ENCODE assay signal across 18 mouse cellular contexts in genomic region chr12:70277071-70277939, GRCm38 (mm10). TPM values are rescaled to one million over a fixed set of nuclear protein-coding genes. Genes with fewer than 3 reads are reported as not detected.
DNase-seq lines count a peak whose midpoint lies in the region; ATAC-seq and TF ChIP-seq lines count a peak whose summit lies in the region.
"Had no signal": no experiment of that assay in that cellular context is flagged by ENCODE, and none has a peak within 500 bp of the region (broad histone marks: within the 10 kb centered on the region; RNA-seq: fewer than 3 reads in every experiment).

No protein-coding gene starts in this region.

- no peaks in the 10 kb centered on the region for H3K9me3 ChIP-seq in forebrain, embryonic 13.5 days (replicated peaks)
- no peaks in the 10 kb centered on the region for H3K9me3 ChIP-seq in forebrain, embryonic 11.5 days (ENCODE audit: control insufficient read depth, low read length)
- H3K9me3 ChIP-seq in CH12.LX (replicated peaks; ENCODE audit: low read length) = no peaks in the 10 kb centered on the region
- no peaks in the 10 kb centered on the region for H3K9me3 ChIP-seq in forebrain, embryonic 16.5 days (ENCODE audit: control insufficient read depth, low read length)
- H3K9me3 ChIP-seq in hindbrain, embryonic 11.5 days (ENCODE audit: control insufficient read depth, low read length) = no peaks in the 10 kb centered on the region
- H3K9me3 ChIP-seq: embryonic facial prominence, embryonic 12.5 days; heart, embryonic 12.5 days; hindbrain, embryonic 10.5 days; stomach, embryonic 15.5 days had no signal

- no peak overlapping the region for H3K9ac ChIP-seq in forebrain, embryonic 13.5 days
- H3K9ac ChIP-seq in forebrain, embryonic 11.5 days (ENCODE audit: low read length) = no peak overlapping the region
- H3K9ac ChIP-seq in liver, adult 2 months (ENCODE audit: low read depth, low read length) = no peak overlapping the region
- no peak overlapping the region for H3K9ac ChIP-seq in CH12.LX (ENCODE audit: insufficient read depth, low read depth)
- H3K9ac ChIP-seq in forebrain, embryonic 16.5 days (replicated peaks; ENCODE audit: low read depth, low read length) = no peak overlapping the region
- H3K9ac ChIP-seq in hindbrain, embryonic 11.5 days (ENCODE audit: low read depth, low read length) = no peak overlapping the region
- H3K9ac ChIP-seq: embryonic facial prominence, embryonic 12.5 days; heart, embryonic 12.5 days; stomach, embryonic 15.5 days had no signal

- dilution Hi-C loops in CH12.LX (cut with MboI; ENCODE audit: extremely low pct_ligation_motif_present, extremely low pct_unique_long_range_greater_than_20kb, low sequenced_read_pairs) = no loop called here

- TF ChIP-seq POLR2A in liver, adult 2 months (IDR thresholded peaks at IDR 0.05; ENCODE audit: extremely low read depth, insufficient read depth, low read length) = no peak
- no peak for TF ChIP-seq POLR2A in CH12.LX (IDR thresholded peaks at IDR 0.05; ENCODE audit: low read depth, low read length)

- peak; percentile 92 for ATAC-seq in forebrain, embryonic 13.5 days
- no peak for ATAC-seq in forebrain, embryonic 11.5 days (replicated peaks; ENCODE audit: low FRiP score)
- peak; percentile 90 for ATAC-seq in forebrain, embryonic 16.5 days
- no peak for ATAC-seq in hindbrain, embryonic 11.5 days (ENCODE audit: low FRiP score)
- ATAC-seq: CD4-positive, CD25-positive, alpha-beta regulatory T cell, adult 4 months; intestine, postnatal 0 days had no signal

- no peaks in the 10 kb centered on the region for H3K79me2 ChIP-seq in liver, adult 2 months (ENCODE audit: control insufficient read depth, insufficient read depth, low read length)
- H3K79me2 ChIP-seq in CH12.LX (replicated peaks; ENCODE audit: control insufficient read depth, extremely low read depth, insufficient read depth, poor library complexity, severe bottlenecking) = no peaks in the 10 kb centered on the region

- peak overlapping the region; percentile 49; the same call in 1 of the 2 replicates for H3K27ac ChIP-seq in forebrain, embryonic 13.5 days
- no peak overlapping the region; the same call in 1 of the 2 replicates for H3K27ac ChIP-seq in forebrain, embryonic 11.5 days (ENCODE audit: low read depth, low read length)
- no peak overlapping the region for H3K27ac ChIP-seq in liver, adult 2 months (replicated peaks; ENCODE audit: insufficient read depth, low read depth, low read length)
- H3K27ac ChIP-seq in CH12.LX (ENCODE audit: insufficient read depth, low read depth) = no peak overlapping the region
- H3K27ac ChIP-seq in forebrain, embryonic 16.5 days (ENCODE audit: low read length) = peak overlapping the region; percentile 72
- H3K27ac ChIP-seq in hindbrain, embryonic 11.5 days (ENCODE audit: low read depth, low read length) = no peak overlapping the region
- H3K27ac ChIP-seq: embryonic facial prominence, embryonic 12.5 days; hindbrain, embryonic 10.5 days; macrophage; stomach, embryonic 15.5 days had no signal

- H3K4me1 ChIP-seq in forebrain, embryonic 13.5 days = peaks cover 13% of the 10 kb centered on the region
- no peaks in the 10 kb centered on the region for H3K4me1 ChIP-seq in forebrain, embryonic 11.5 days (replicated peaks; ENCODE audit: control insufficient read depth, insufficient read depth, low read length)
- H3K4me1 ChIP-seq in liver, adult 2 months (ENCODE audit: control insufficient read depth, insufficient read depth, low read length) = no peaks in the 10 kb centered on the region
- H3K4me1 ChIP-seq in CH12.LX (ENCODE audit: control insufficient read depth in 1 of 2, insufficient read depth in 2 of 2) = peaks cover 0 to 4% of the 10 kb centered on the region in 2 experiments; a peak in 2 of 4 replicates
- H3K4me1 ChIP-seq in forebrain, embryonic 16.5 days (replicated peaks; ENCODE audit: control insufficient read depth, insufficient read depth, low read length) = peaks cover 9% of the 10 kb centered on the region; the same call in 1 of the 2 replicates
- H3K4me1 ChIP-seq in hindbrain, embryonic 11.5 days (replicated peaks; ENCODE audit: control insufficient read depth, insufficient read depth, low read length) = no peaks in the 10 kb centered on the region
- H3K4me1 ChIP-seq: embryonic facial prominence, embryonic 12.5 days; stomach, embryonic 15.5 days had no signal

- TF ChIP-seq RAD21 in CH12.LX (IDR thresholded peaks at IDR 0.05; ENCODE audit: low read depth, low read length) = no peak

- TF ChIP-seq EP300 in CH12.LX (IDR thresholded peaks at IDR 0.05; ENCODE audit: low read length) = no peak

- in situ Hi-C loops in CH12.LX (cut with MboI; ENCODE audit: low pct_ligation_motif_present, low pct_unique_long_range_greater_than_20kb, low sequenced_read_pairs) = no loop called here

- 62% methylated on average over 12 of the region's 12 CpGs for WGBS in forebrain, embryonic 13.5 days
- 77% methylated on average over 12 of the region's 12 CpGs for WGBS in forebrain, embryonic 11.5 days
- WGBS in liver, adult 2 months = 60% methylated on average over 12 of the region's 12 CpGs
- 41% methylated on average over 12 of the region's 12 CpGs for WGBS in forebrain, embryonic 16.5 days
- WGBS in hindbrain, embryonic 11.5 days = 74% methylated on average over 12 of the region's 12 CpGs

- no peak for DNase-seq in forebrain, embryonic 11.5 days (ENCODE audit: low spot score)
- DNase-seq in liver, adult 2 months (ENCODE audit: extremely low read depth, low read depth, low spot score) = peak; percentile 14
- DNase-seq in liver = no peak
- DNase-seq in CH12.LX (ENCODE audit: extremely low read depth) = no peak
- DNase-seq in thymus, adult 18-20 months = no peak
- no peak for DNase-seq in hindbrain, embryonic 11.5 days (ENCODE audit: low spot score)
- DNase-seq: adrenal gland, postnatal 25 days; gastrocnemius, postnatal 14 days; thymus, postnatal 14 days had no signal

- no peak for TF ChIP-seq CTCF in liver, adult 2 months (IDR thresholded peaks at IDR 0.05; ENCODE audit: low read depth, low read length)
- TF ChIP-seq CTCF in CH12.LX (conservative IDR thresholded peaks at IDR 0.05 in 1 of 2, IDR thresholded peaks at IDR 0.05 in 1 of 2; ENCODE audit: low read depth in 2 of 2, low read length in 2 of 2) = no peak

- H3K4me3 ChIP-seq in forebrain, embryonic 13.5 days = no peak overlapping the region
- H3K4me3 ChIP-seq in forebrain, embryonic 11.5 days (ENCODE audit: low read depth, low read length) = no peak overlapping the region
- H3K4me3 ChIP-seq in liver, adult 2 months (ENCODE audit: insufficient read depth, low read depth, low read length) = no peak overlapping the region
- no peak overlapping the region for H3K4me3 ChIP-seq in CH12.LX (replicated peaks in 1 of 3; ENCODE audit: low read depth in 2 of 3, low read length in 2 of 3, poor library complexity in 1 of 3)
- H3K4me3 ChIP-seq in forebrain, embryonic 16.5 days (replicated peaks; ENCODE audit: low read length) = no peak overlapping the region
- no peak overlapping the region for H3K4me3 ChIP-seq in hindbrain, embryonic 11.5 days (ENCODE audit: low read depth, low read length)
- H3K4me3 ChIP-seq: embryonic facial prominence, embryonic 12.5 days; heart, embryonic 12.5 days; hindbrain, embryonic 10.5 days; stomach, embryonic 15.5 days had no signal

- no peak overlapping the region for H3K4me2 ChIP-seq in forebrain, embryonic 13.5 days
- no peak overlapping the region for H3K4me2 ChIP-seq in forebrain, embryonic 11.5 days (ENCODE audit: low read depth, low read length, severe bottlenecking)
- no peak overlapping the region for H3K4me2 ChIP-seq in CH12.LX (ENCODE audit: insufficient read depth, low read depth, poor library complexity, severe bottlenecking)
- no peak overlapping the region; the same call in 1 of the 2 replicates for H3K4me2 ChIP-seq in forebrain, embryonic 16.5 days (ENCODE audit: low read length)
- no peak overlapping the region for H3K4me2 ChIP-seq in hindbrain, embryonic 11.5 days (replicated peaks; ENCODE audit: low read depth, low read length)
- H3K4me2 ChIP-seq: embryonic facial prominence, embryonic 12.5 days; heart, embryonic 12.5 days; stomach, embryonic 15.5 days had no signal

- H3K27me3 ChIP-seq in forebrain, embryonic 13.5 days = no peaks in the 10 kb centered on the region
- H3K27me3 ChIP-seq in forebrain, embryonic 11.5 days (ENCODE audit: control insufficient read depth, insufficient read depth, low read length) = no peaks in the 10 kb centered on the region
- H3K27me3 ChIP-seq in liver, adult 2 months (ENCODE audit: control insufficient read depth, insufficient read depth, low read length) = no peaks in the 10 kb centered on the region
- no peaks in the 10 kb centered on the region for H3K27me3 ChIP-seq in CH12.LX (replicated peaks)
- no peaks in the 10 kb centered on the region for H3K27me3 ChIP-seq in forebrain, embryonic 16.5 days (replicated peaks; ENCODE audit: control insufficient read depth, insufficient read depth, low read length)
- H3K27me3 ChIP-seq in hindbrain, embryonic 11.5 days (ENCODE audit: control insufficient read depth, insufficient read depth, low read length) = no peaks in the 10 kb centered on the region
- H3K27me3 ChIP-seq: embryonic facial prominence, embryonic 12.5 days; heart, embryonic 12.5 days; stomach, embryonic 15.5 days had no signal

- H3K36me3 ChIP-seq in forebrain, embryonic 13.5 days (ENCODE audit: poor library complexity, severe bottlenecking) = 0 out of 2 replicates have a peak, but pooled peaks cover 7% of the 10 kb centered on the region
- no peaks in the 10 kb centered on the region for H3K36me3 ChIP-seq in forebrain, embryonic 11.5 days (ENCODE audit: control insufficient read depth, insufficient read depth, low read length)
- H3K36me3 ChIP-seq in liver, adult 2 months (ENCODE audit: control insufficient read depth, insufficient read depth, low read length) = no peaks in the 10 kb centered on the region
- no peaks in the 10 kb centered on the region for H3K36me3 ChIP-seq in CH12.LX (replicated peaks in 1 of 2; ENCODE audit: control insufficient read depth in 1 of 2, insufficient read depth in 1 of 2, low read length in 1 of 2)
- no peaks in the 10 kb centered on the region for H3K36me3 ChIP-seq in forebrain, embryonic 16.5 days (ENCODE audit: control insufficient read depth, insufficient read depth)
- no peaks in the 10 kb centered on the region for H3K36me3 ChIP-seq in hindbrain, embryonic 11.5 days (ENCODE audit: control insufficient read depth, insufficient read depth, low read length)
- H3K36me3 ChIP-seq: embryonic facial prominence, embryonic 12.5 days; heart, embryonic 12.5 days; stomach, embryonic 15.5 days had no signal

TF ChIP-seq in CH12.LX, 34 proteins besides CTCF, POLR2A, EP300 and RAD21 (continues in another document):
- TF ChIP-seq MAX (IDR thresholded peaks at IDR 0.05; ENCODE audit: low read length) = peak; percentile 91

RNA-seq across cellular contexts. Expression of gene Pygl, which starts 46.0 kb away (rescaled TPM):
- 2.5 and 3.4 TPM in 2 replicates for polyA plus RNA-seq in forebrain, embryonic 13.5 days (2015; fragmentation: Nextera tagmentation; extraction: Ambion mirVana)
- polyA plus RNA-seq in forebrain, embryonic 11.5 days (2014; fragmentation: Nextera tagmentation; extraction: Ambion mirVana) = 5.9 and 6.3 TPM in 2 replicates
- 290 and 428 TPM in 2 replicates for total RNA-seq in liver, adult 2 months (2014; rRNA removed)
- polyA plus RNA-seq in liver, adult 2 months (2012; rRNA removed) = 281 and 298 TPM in 2 replicates
- 0.25 and 1.1 TPM in 2 replicates for total RNA-seq in CH12.LX (2012; rRNA removed)
- 2.6 and 3.1 TPM in 2 replicates for total RNA-seq in CH12.LX (2014; rRNA removed)
- 7.8 and 8.5 TPM in 2 replicates for polyA plus RNA-seq in CH12.LX (2012; ENCODE audit: insufficient read length, low read depth)
- 5.1 and 7.0 TPM in 2 replicates for polyA plus RNA-seq in forebrain, embryonic 16.5 days (2015; fragmentation: Nextera tagmentation; extraction: Ambion mirVana)
- polyA plus RNA-seq in hindbrain, embryonic 11.5 days (2014; fragmentation: Nextera tagmentation; extraction: Ambion mirVana) = 6.6 and 6.8 TPM in 2 replicates

Comparison
In these comparisons a context has a peak if more than half of its experiments do, and no peak if none do; other contexts are left out.
1. ATAC-seq: peak in forebrain, embryonic 13.5 days (single experiment) and forebrain, embryonic 16.5 days (single experiment); none in forebrain, embryonic 11.5 days (single experiment) and hindbrain, embryonic 11.5 days (single experiment).
2. H3K27ac ChIP-seq: peak in forebrain, embryonic 13.5 days (single experiment) and forebrain, embryonic 16.5 days (single experiment); none in forebrain, embryonic 11.5 days (single experiment), liver, adult 2 months (single experiment), CH12.LX (single experiment) and hindbrain, embryonic 11.5 days (single experiment).
3. RNA of gene Pygl, which starts 46.0 kb away (polyA plus RNA-seq): 281 to 298 TPM in liver, adult 2 months; 7.8 to 8.5 TPM in CH12.LX, 6.6 to 6.8 TPM in hindbrain, embryonic 11.5 days, 5.9 to 6.3 TPM in forebrain, embryonic 11.5 days, 5.1 to 7.0 TPM in forebrain, embryonic 16.5 days and 2.5 to 3.4 TPM in forebrain, embryonic 13.5 days; every median in the first group is over 10 times any median in the second.